Mouse (Mus musculus) adrenal gland, postnatal 25 days (tissue): Measurements from ENCODE around the gene Glyat. TPM values are rescaled to one million over a fixed set of nuclear protein-coding genes. Genes with fewer than 3 reads are reported as not detected.

Experiments
- DNase-seq: peaks from one replicate; pipeline ENCODE4 v3.0.0; 2021; ENCODE audit warnings: mixed read lengths
- total RNA-seq: library from RNA; stranded (reverse); gene quantifications from 2 replicates; pipeline ENCODE4 v1.2.3, GENCODE M21; 2021

Glyat gene
- total RNA-seq, 1 experiment from 2014 or later = not detected

GRCm38 (mm10) chr19:12684638-12685037 lies 51.5 kb downstream of the Glyat start:
- DNase-seq = no peak

- DNase-seq = no peak
Observed at GRCm38 (mm10) chr19:12685231-12685630, 52.1 kb downstream of the Glyat start.

- DNase-seq = no peak
Observed at GRCm38 (mm10) chr19:12695590-12695989, 62.5 kb downstream of the Glyat start, which contains the start of gene Keg1. Gene Keg1 (plus strand): TSS chr19:12695786.

GRCm38 (mm10) chr19:12696221-12696620 lies 63.1 kb downstream of the Glyat start:
- DNase-seq = no peak

Other genes starting within 250 kb of the Glyat start
- gene Olfr1440, start 246.0 kb upstream of the Glyat start, total RNA-seq = not detected in 2 replicates
- gene Olfr1441, start 215.9 kb upstream of the Glyat start, total RNA-seq = not detected in 2 replicates
- gene Pfpl, start 205.4 kb upstream of the Glyat start, total RNA-seq = not detected in 2 replicates
- 12.4 and 16.5 TPM in 2 replicates for gene Mpeg1, start 172.5 kb upstream of the Glyat start, total RNA-seq
- 14.9 and 15.1 TPM in 2 replicates for gene Dtx4, start 131.9 kb upstream of the Glyat start, total RNA-seq
- gene Fam111a, start 87.6 kb upstream of the Glyat start, total RNA-seq = 6.3 and 6.7 TPM in 2 replicates
- 1.3 TPM in 1 of 2 replicates, not detected in the other for gene Gm4952, start 33.3 kb upstream of the Glyat start, total RNA-seq
- not detected in 2 replicates for gene Olfr1442, start 37.1 kb downstream of the Glyat start, total RNA-seq
- not detected in 2 replicates for gene Olfr1443, start 44.8 kb downstream of the Glyat start, total RNA-seq
- gene Keg1, start 62.5 kb downstream of the Glyat start, total RNA-seq = not detected in 2 replicates
- gene Cntf, start 132.3 kb downstream of the Glyat start, total RNA-seq = 0.90 and 3.3 TPM in 2 replicates
- 83.3 and 85.7 TPM in 2 replicates for gene Zfp91, start 162.8 kb downstream of the Glyat start, total RNA-seq
- gene Lpxn, start 162.9 kb downstream of the Glyat start, total RNA-seq = 2.1 and 2.2 TPM in 2 replicates
- gene Gm5244, start 213.4 kb downstream of the Glyat start, total RNA-seq = not detected in 2 replicates
- not detected in 2 replicates for gene Olfr1444, start 224.0 kb downstream of the Glyat start, total RNA-seq